ENCODE assay signal across 18 mouse cellular contexts in the genomic region with DNA sequence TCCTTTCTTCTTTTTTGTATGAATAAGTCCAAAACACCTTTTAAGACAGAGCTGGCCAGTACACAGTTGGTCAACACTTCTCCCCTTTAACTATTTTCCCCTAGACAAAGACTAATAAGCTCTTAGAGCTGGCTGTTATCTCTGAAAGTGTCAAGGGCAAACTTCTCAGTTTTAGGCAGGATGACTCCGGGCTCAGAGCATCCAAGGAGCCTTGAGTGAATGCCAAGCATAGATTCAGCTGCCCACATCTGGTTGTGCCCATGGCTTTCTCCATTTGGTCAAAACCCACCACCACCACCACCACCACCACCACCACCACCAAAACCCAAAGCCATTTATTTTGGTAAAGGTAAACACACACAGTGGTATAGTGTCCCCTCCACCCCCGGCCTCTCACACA.
"Had no signal": no experiment of that assay in that cellular context is flagged by ENCODE, and none has a peak within 500 bp of the region (broad histone marks: within the 10 kb centered on the region; RNA-seq: fewer than 3 reads in every experiment).

No protein-coding gene starts in this region.

- ATAC-seq: hindbrain, postnatal 0 days; intestine, embryonic 16.5 days; liver, postnatal 0 days had no signal

- DNase-seq: gastrocnemius, postnatal 14 days; gastrocnemius, postnatal 36 days; heart, adult 11 months; heart, adult 2 months; heart, postnatal 14 days; heart, postnatal 36 days; kidney, adult 11 months; kidney, adult 2 months; kidney, adult 9 months; kidney, postnatal 14 days; kidney, postnatal 36 days; layer of hippocampus, adult 9-11 months; layer of hippocampus, postnatal 36 days; liver; liver, embryonic 13.5 days; liver, postnatal 0 days had no signal
